Mouse (Mus musculus): ENCODE results near the gene Rdx.

- TF ChIP-seq CTCF (IDR thresholded peaks at IDR 0.05; ENCODE audit: control insufficient read depth, insufficient read depth, insufficient read length) (no peak), USF1 (IDR thresholded peaks at IDR 0.05; ENCODE audit: low read depth) (no peak), MAX (IDR thresholded peaks at IDR 0.05) (no peak)
Measured at GRCm38 (mm10) chr9:52082414-52082813, 35.4 kb downstream of the Rdx start.
